Mouse (Mus musculus) liver, embryonic 14.5 days (tissue): ENCODE measurements at regions not wholly inside any gene's neighbourhood (a gene's known extent, or its start where the extent isn't known, plus 50 kb on each side); places are given as distances from the start of the nearest gene placed in this dataset.

Experiments
- ATAC-seq: fragments of 200-750 bp; cut with Nextera tagmentation; 2 replicates; pipeline ENCODE4 v1.8.0; 2017; ENCODE audit warnings: moderate number of reproducible peaks, mild to moderate bottlenecking, moderate library complexity; ENCODE audit not compliant: insufficient read depth
- DNase-seq, 3 experiments: peaks; one replicate each; pipeline ENCODE4 v3.0.0-alpha.2; 2012 to 2013; ENCODE audit warnings: low read depth in 3 of 3, low spot score in 3 of 3
- H3K27ac ChIP-seq: fragments of 300-500 bp; sonication (generic); 2 replicates; pipeline ENCODE4 v1.5.1; 2014; ENCODE audit warnings: moderate library complexity, mild to moderate bottlenecking, control low read depth, inconsistent platforms
- H3K27me3 ChIP-seq: fragments of 300-500 bp; sonication (generic); 2 replicates; pipeline ENCODE4 v1.6.1; 2014; ENCODE audit warnings: mild to moderate bottlenecking, low read length, moderate library complexity; ENCODE audit not compliant: control insufficient read depth, insufficient read depth
- H3K36me3 ChIP-seq: fragments of 300-500 bp; sonication (generic); replicated peaks from 2 replicates; pipeline ENCODE4 v1.6.1; 2014; ENCODE audit warnings: low read depth; ENCODE audit not compliant: control insufficient read depth, insufficient read depth
- H3K4me1 ChIP-seq, 2 experiments: fragments of 200-500 bp in 1 of 2; fragments of 300-500 bp in 1 of 2; sonication (generic) in 1 of 2; replicated peaks; 2 replicates each; pipeline ENCODE4 v1.6.1; 2012 to 2014; ENCODE audit warnings: antibody characterized with exemption in 1 of 2, inconsistent platforms in 1 of 2, low read length in 1 of 2; ENCODE audit not compliant: control insufficient read depth in 2 of 2, insufficient read depth in 2 of 2
- H3K4me2 ChIP-seq: fragments of 300-500 bp; sonication (generic); 2 replicates; pipeline ENCODE4 v1.6.1; 2014; ENCODE audit warnings: low read depth, mild to moderate bottlenecking, control low read depth, moderate library complexity
- H3K4me3 ChIP-seq, 2 experiments: fragments of 200-500 bp in 1 of 2; fragments of 300-500 bp in 1 of 2; sonication (generic) in 1 of 2; 2 replicates each; pipeline ENCODE4 v1.5.1; 2012 to 2014; ENCODE audit warnings: low read depth in 2 of 2, low read length in 2 of 2, mild to moderate bottlenecking in 2 of 2, control low read depth in 1 of 2, inconsistent platforms in 1 of 2, moderate library complexity in 1 of 2; ENCODE audit not compliant: insufficient read depth in 1 of 2
- H3K9ac ChIP-seq: fragments of 300-500 bp; sonication (generic); replicated peaks from 2 replicates; pipeline ENCODE4 v1.6.1; 2014; ENCODE audit warnings: mild to moderate bottlenecking, control low read depth, moderate library complexity
- H3K9me3 ChIP-seq: fragments of 300-500 bp; sonication (generic); 2 replicates; pipeline ENCODE4 v1.6.1; 2016; ENCODE audit warnings: low read length, mixed read lengths; ENCODE audit not compliant: control insufficient read depth
- CTCF ChIP-seq: IDR thresholded peaks from 2 replicates; pipeline ENCODE4 v1.5.1; 2016; ENCODE audit warnings: antibody characterized with exemption, low read depth, control low read depth
- EP300 ChIP-seq: IDR thresholded peaks from 2 replicates; pipeline ENCODE4 v1.6.1; 2016; ENCODE audit warnings: antibody characterized with exemption, low read depth
- WGBS: fragments of 180-500 bp; shearing (Covaris S2); extraction: QIAGEN DNeasy Blood & Tissue Kit; methylation state at CpG from one replicate; pipeline ENCODE4 v1.1.7; 2014; ENCODE audit not compliant: insufficient replicate concordance; 5-methylcytosine and 5-hydroxymethylcytosine counted together

GRCm38 (mm10) chr12:26184701-26185460 lies 230.2 kb downstream of the Rnf144a start:
- H3K4me3 ChIP-seq: no peak overlapping the region

GRCm38 (mm10) chr12:26183021-26183420 lies 232.0 kb downstream of the Rnf144a start:
- ATAC-seq: no peak
- TF ChIP-seq EP300: no peak
- TF ChIP-seq CTCF: no peak
- no peaks in the 10 kb centered on the region for H3K9me3 ChIP-seq
- no peak overlapping the region for H3K27ac ChIP-seq
- no peak overlapping the region for H3K4me3 ChIP-seq
- 56% methylated on average over 2 of the region's 2 CpGs for WGBS
- H3K4me1 ChIP-seq: no peaks in the 10 kb centered on the region
- H3K4me2 ChIP-seq: no peak overlapping the region
- H3K9ac ChIP-seq: no peak overlapping the region
- H3K36me3 ChIP-seq: no peaks in the 10 kb centered on the region
- H3K27me3 ChIP-seq: no peaks in the 10 kb centered on the region
- no peak for DNase-seq

More at GRCm38 (mm10) chr12:26184701-26185460, 230.2 kb downstream of the Rnf144a start:
- Histone ChIP-seq H3K27me3 (no peaks in the 10 kb centered on the region), H3K4me1 (no peaks in the 10 kb centered on the region), H3K27ac (no peak overlapping the region), H3K9me3 (no peaks in the 10 kb centered on the region), H3K36me3 (no peaks in the 10 kb centered on the region), H3K4me2 (no peak overlapping the region), H3K9ac (no peak overlapping the region)
- DNase-seq (no peak), ATAC-seq (no peak)
- no peak for TF ChIP-seq EP300
- TF ChIP-seq CTCF: no peak
- 44% methylated on average over 5 of the region's 5 CpGs for WGBS

GRCm38 (mm10) chr12:26180846-26181245 lies 234.2 kb downstream of the Rnf144a start:
- no peaks in the 10 kb centered on the region for H3K36me3 ChIP-seq
- WGBS: 66% methylated on average over 7 of the region's 7 CpGs
- H3K9ac ChIP-seq: no peak overlapping the region
- H3K9me3 ChIP-seq: no peaks in the 10 kb centered on the region
- ATAC-seq: no peak
- H3K4me2 ChIP-seq: no peak overlapping the region
- no peak overlapping the region for H3K4me3 ChIP-seq
- H3K4me1 ChIP-seq: no peaks in the 10 kb centered on the region
- H3K27ac ChIP-seq: no peak overlapping the region
- no peak for DNase-seq
- H3K27me3 ChIP-seq: no peaks in the 10 kb centered on the region
- TF ChIP-seq EP300 (no peak), CTCF (no peak)

- Histone ChIP-seq H3K9ac (no peak overlapping the region), H3K27me3 (no peaks in the 10 kb centered on the region), H3K9me3 (no peaks in the 10 kb centered on the region), H3K4me2 (no peak overlapping the region), H3K27ac (no peak overlapping the region), H3K36me3 (no peaks in the 10 kb centered on the region), H3K4me3 (no peak overlapping the region), H3K4me1 (no peaks in the 10 kb centered on the region)
- TF ChIP-seq EP300: no peak
- no peak for TF ChIP-seq CTCF
- DNase-seq (no peak), ATAC-seq (no peak)
- WGBS: 51% methylated on average over 10 of the region's 10 CpGs
Observed at GRCm38 (mm10) chr12:26176231-26176662, 238.8 kb downstream of the Rnf144a start.

- Histone ChIP-seq H3K27ac (no peak overlapping the region), H3K4me1 (no peaks in the 10 kb centered on the region), H3K9me3 (no peaks in the 10 kb centered on the region), H3K36me3 (no peaks in the 10 kb centered on the region), H3K9ac (no peak overlapping the region), H3K4me3 (no peak overlapping the region), H3K27me3 (no peaks in the 10 kb centered on the region), H3K4me2 (no peak overlapping the region)
- TF ChIP-seq EP300 (no peak), CTCF (no peak)
- ATAC-seq (no peak), DNase-seq (no peak)
- 49% methylated on average over 3 of the region's 3 CpGs for WGBS
Observed at GRCm38 (mm10) chr12:26163416-26163815, 251.6 kb downstream of the Rnf144a start.
